Mouse (Mus musculus) liver, embryonic 14.5 days (tissue): ENCODE data around the gene Diaph2. TPM values are rescaled to one million over a fixed set of nuclear protein-coding genes. Genes with fewer than 3 reads are reported as not detected.

Source experiments
- ATAC-seq: fragments of 200-750 bp; cut with Nextera tagmentation; 2 replicates; pipeline ENCODE4 v1.8.0; 2017; ENCODE audit warnings: moderate number of reproducible peaks, mild to moderate bottlenecking, moderate library complexity; ENCODE audit not compliant: insufficient read depth
- DNase-seq, 3 experiments: peaks; one replicate each; pipeline ENCODE4 v3.0.0-alpha.2; 2012 to 2013; ENCODE audit warnings: low read depth in 3 of 3, low spot score in 3 of 3
- H3K27ac ChIP-seq: fragments of 300-500 bp; sonication (generic); 2 replicates; pipeline ENCODE4 v1.5.1; 2014; ENCODE audit warnings: moderate library complexity, mild to moderate bottlenecking, control low read depth, inconsistent platforms
- H3K27me3 ChIP-seq: fragments of 300-500 bp; sonication (generic); 2 replicates; pipeline ENCODE4 v1.6.1; 2014; ENCODE audit warnings: mild to moderate bottlenecking, low read length, moderate library complexity; ENCODE audit not compliant: control insufficient read depth, insufficient read depth
- H3K36me3 ChIP-seq: fragments of 300-500 bp; sonication (generic); replicated peaks from 2 replicates; pipeline ENCODE4 v1.6.1; 2014; ENCODE audit warnings: low read depth; ENCODE audit not compliant: control insufficient read depth, insufficient read depth
- H3K4me1 ChIP-seq, 2 experiments: fragments of 200-500 bp in 1 of 2; fragments of 300-500 bp in 1 of 2; sonication (generic) in 1 of 2; replicated peaks; 2 replicates each; pipeline ENCODE4 v1.6.1; 2012 to 2014; ENCODE audit warnings: antibody characterized with exemption in 1 of 2, inconsistent platforms in 1 of 2, low read length in 1 of 2; ENCODE audit not compliant: control insufficient read depth in 2 of 2, insufficient read depth in 2 of 2
- H3K4me2 ChIP-seq: fragments of 300-500 bp; sonication (generic); 2 replicates; pipeline ENCODE4 v1.6.1; 2014; ENCODE audit warnings: low read depth, mild to moderate bottlenecking, control low read depth, moderate library complexity
- H3K4me3 ChIP-seq, 2 experiments: fragments of 200-500 bp in 1 of 2; fragments of 300-500 bp in 1 of 2; sonication (generic) in 1 of 2; 2 replicates each; pipeline ENCODE4 v1.5.1; 2012 to 2014; ENCODE audit warnings: low read depth in 2 of 2, low read length in 2 of 2, mild to moderate bottlenecking in 2 of 2, control low read depth in 1 of 2, inconsistent platforms in 1 of 2, moderate library complexity in 1 of 2; ENCODE audit not compliant: insufficient read depth in 1 of 2
- H3K9ac ChIP-seq: fragments of 300-500 bp; sonication (generic); replicated peaks from 2 replicates; pipeline ENCODE4 v1.6.1; 2014; ENCODE audit warnings: mild to moderate bottlenecking, control low read depth, moderate library complexity
- H3K9me3 ChIP-seq: fragments of 300-500 bp; sonication (generic); 2 replicates; pipeline ENCODE4 v1.6.1; 2016; ENCODE audit warnings: low read length, mixed read lengths; ENCODE audit not compliant: control insufficient read depth
- CTCF ChIP-seq: IDR thresholded peaks from 2 replicates; pipeline ENCODE4 v1.5.1; 2016; ENCODE audit warnings: antibody characterized with exemption, low read depth, control low read depth
- EP300 ChIP-seq: IDR thresholded peaks from 2 replicates; pipeline ENCODE4 v1.6.1; 2016; ENCODE audit warnings: antibody characterized with exemption, low read depth
- WGBS: fragments of 180-500 bp; shearing (Covaris S2); extraction: QIAGEN DNeasy Blood & Tissue Kit; methylation state at CpG from one replicate; pipeline ENCODE4 v1.1.7; 2014; ENCODE audit not compliant: insufficient replicate concordance; 5-methylcytosine and 5-hydroxymethylcytosine counted together
- polyA plus RNA-seq, 2 experiments: library from polyadenylated mRNA; depleted of rRNA in 1 of 2; stranded (reverse) in 1 of 2; unstranded in 1 of 2; fragments of >200 nt; fragmentation: Nextera tagmentation in 1 of 2; extraction: Ambion mirVana in 1 of 2; gene quantifications; 2 replicates each; pipeline versions ENCODE4 v1.2.1 to v1.2.3; 2012 to 2014

Diaph2 gene
- polyA plus RNA-seq, 2 experiments = 0.68 to 0.88 TPM

GRCm38 (mm10) chrX:129773556-129774255 lies 24.2 kb downstream of the Diaph2 start:
- WGBS = 71% methylated on average over 11 of the region's 11 CpGs
- Histone ChIP-seq H3K4me3 (no peak overlapping the region), H3K9me3 (no peaks in the 10 kb centered on the region), H3K27me3 (no peaks in the 10 kb centered on the region), H3K36me3 (no peaks in the 10 kb centered on the region), H3K4me1 (no peaks in the 10 kb centered on the region), H3K27ac (no peak overlapping the region), H3K4me2 (no peak overlapping the region), H3K9ac (no peak overlapping the region)
- ATAC-seq (no peak), DNase-seq (no peak)
- no peak for TF ChIP-seq EP300
- no peak for TF ChIP-seq CTCF

- Histone ChIP-seq H3K9me3 (no peaks in the 10 kb centered on the region), H3K4me3 (no peak overlapping the region), H3K36me3 (no peaks in the 10 kb centered on the region), H3K4me2 (no peak overlapping the region), H3K27me3 (no peaks in the 10 kb centered on the region), H3K9ac (no peak overlapping the region), H3K4me1 (no peaks in the 10 kb centered on the region), H3K27ac (no peak overlapping the region)
- 51% methylated on average over 3 of the region's 3 CpGs for WGBS
- ATAC-seq (no peak), DNase-seq (no peak)
- no peak for TF ChIP-seq EP300
These were observed 24.9 kb downstream of the Diaph2 start for GRCm38 (mm10) chrX:129774478-129774877.

- no peak for DNase-seq
- WGBS = 29% methylated on average over 1 of the region's 1 CpGs
- Histone ChIP-seq H3K9me3 (no peaks in the 10 kb centered on the region), H3K27ac (no peak overlapping the region), H3K9ac (no peak overlapping the region), H3K36me3 (no peaks in the 10 kb centered on the region), H3K27me3 (no peaks in the 10 kb centered on the region), H3K4me1 (no peaks in the 10 kb centered on the region), H3K4me3 (no peak overlapping the region), H3K4me2 (no peak overlapping the region)
- TF ChIP-seq CTCF (no peak; the same call in 1 of the 2 replicates), EP300 (no peak)
- no peak for ATAC-seq
These were observed 27.2 kb downstream of the Diaph2 start for GRCm38 (mm10) chrX:129776761-129777160.

- H3K36me3 ChIP-seq = no peaks in the 10 kb centered on the region
- DNase-seq (no peak), ATAC-seq (no peak)
- no peak overlapping the region for H3K4me2 ChIP-seq
- no peak overlapping the region for H3K27ac ChIP-seq
- no peaks in the 10 kb centered on the region for H3K9me3 ChIP-seq
- H3K4me1 ChIP-seq = no peaks in the 10 kb centered on the region
- H3K27me3 ChIP-seq = no peaks in the 10 kb centered on the region
- TF ChIP-seq EP300 (no peak), CTCF (no peak)
- WGBS = 24% methylated on average over 4 of the region's 4 CpGs
- no peak overlapping the region for H3K4me3 ChIP-seq
- H3K9ac ChIP-seq = no peak overlapping the region
These were observed 27.9 kb downstream of the Diaph2 start for GRCm38 (mm10) chrX:129777404-129777962.

GRCm38 (mm10) chrX:129781844-129782243 lies 32.3 kb downstream of the Diaph2 start:
- no peaks in the 10 kb centered on the region for H3K36me3 ChIP-seq
- H3K9me3 ChIP-seq = no peaks in the 10 kb centered on the region
- H3K4me3 ChIP-seq = no peak overlapping the region
- H3K27ac ChIP-seq = no peak overlapping the region
- H3K4me2 ChIP-seq = no peak overlapping the region
- no peaks in the 10 kb centered on the region for H3K27me3 ChIP-seq
- DNase-seq (no peak), ATAC-seq (no peak)
- no peaks in the 10 kb centered on the region for H3K4me1 ChIP-seq
- H3K9ac ChIP-seq = no peak overlapping the region
- TF ChIP-seq CTCF (no peak), EP300 (no peak)
- WGBS = 46% methylated on average over 2 of the region's 2 CpGs
